Mouse (Mus musculus): Measurements from ENCODE around the gene Lingo1.

The Lingo1 gene

GRCm38 (mm10) chr9:56605443-56605806 lies 190.8 kb downstream of the Lingo1 start:
- CTCF ChIA-PET = no interaction called here

DNA sequence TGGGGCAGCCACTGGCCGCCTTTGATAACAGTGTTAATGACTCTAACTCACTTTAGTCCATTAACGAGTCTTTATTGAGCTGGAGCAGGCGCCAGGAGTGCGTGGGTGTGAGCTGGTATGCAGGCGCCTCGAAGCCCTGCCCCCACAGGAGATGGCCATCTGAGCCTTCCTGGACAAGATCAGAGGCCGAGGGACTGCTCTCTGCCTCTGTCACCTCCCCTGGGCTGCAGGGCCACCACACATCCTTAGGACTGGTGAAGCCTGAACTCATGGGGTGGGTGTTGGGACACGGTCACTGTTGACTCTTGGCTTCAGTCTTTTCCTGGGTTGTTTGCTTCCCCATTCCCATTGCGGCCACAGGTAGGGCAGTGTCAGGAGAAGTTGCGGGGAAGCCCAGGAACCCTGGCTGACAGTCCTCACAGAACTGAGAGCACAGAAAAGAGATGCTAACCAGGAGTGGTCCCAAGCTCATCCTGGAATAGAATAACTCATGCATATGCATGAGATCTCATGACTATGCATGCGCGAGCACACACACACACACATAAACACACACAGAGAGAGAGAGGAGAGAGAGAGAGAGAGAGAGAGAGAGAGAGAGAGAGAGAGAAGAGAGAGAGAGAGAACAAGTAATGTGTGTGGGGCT lies 191.3 kb downstream of the Lingo1 start:
- CTCF ChIA-PET = no interaction called here

GRCm38 (mm10) chr9:56600655-56601054 lies 195.6 kb downstream of the Lingo1 start:
- CTCF ChIA-PET = no interaction called here

DNA sequence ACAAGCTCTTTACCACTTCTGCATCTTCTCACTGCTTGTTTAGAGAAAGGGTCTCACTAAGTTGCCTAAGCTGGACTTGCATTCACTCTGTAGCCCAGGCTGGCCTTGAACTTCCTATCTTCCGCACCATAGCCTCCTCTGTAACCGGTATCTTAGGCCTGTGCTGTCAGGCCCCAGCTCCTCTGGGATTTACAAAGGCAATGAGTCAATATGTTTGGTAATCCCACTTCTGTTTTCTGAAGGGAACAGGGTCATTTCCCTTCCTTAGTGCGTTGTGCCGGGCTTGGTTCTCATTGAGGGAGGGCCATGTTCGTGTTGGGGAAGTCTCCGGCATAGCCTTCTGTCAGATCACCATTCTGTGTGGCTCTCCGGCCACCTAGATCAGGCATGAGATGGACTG lies 203.6 kb downstream of the Lingo1 start:
- CTCF ChIA-PET = no interaction called here

DNA sequence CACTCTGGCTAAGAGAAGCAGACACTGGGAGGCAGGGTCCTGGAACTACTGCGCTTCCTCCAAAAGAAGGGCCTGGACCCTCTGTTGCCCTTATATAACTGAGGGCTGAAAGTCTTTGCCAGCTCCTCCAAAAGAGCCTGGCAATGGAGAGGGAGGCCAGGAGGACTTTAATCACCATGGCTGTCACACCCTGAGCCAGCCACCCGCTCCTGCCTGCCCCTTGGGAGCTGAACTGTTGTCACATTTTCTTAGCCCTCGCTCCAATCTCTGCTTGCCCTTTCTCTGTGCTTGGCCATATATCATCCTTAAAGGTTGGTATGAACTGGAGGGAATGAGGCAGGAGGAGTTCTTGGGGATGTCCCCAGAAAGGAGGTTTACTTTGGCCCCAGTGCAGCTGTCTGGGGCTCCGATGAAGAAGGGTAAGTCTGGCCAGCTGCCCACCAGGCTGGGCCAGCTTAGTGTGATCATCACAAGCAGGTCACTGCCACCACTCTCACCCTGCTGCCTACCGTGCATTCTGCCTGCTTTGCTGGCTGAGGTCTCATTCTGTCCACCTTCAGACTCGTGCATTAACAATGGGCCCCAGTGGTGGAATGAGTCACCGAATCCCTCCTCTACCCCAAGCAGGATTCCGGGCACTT lies 204.9 kb downstream of the Lingo1 start:
- CTCF ChIA-PET = no interaction called here

DNA sequence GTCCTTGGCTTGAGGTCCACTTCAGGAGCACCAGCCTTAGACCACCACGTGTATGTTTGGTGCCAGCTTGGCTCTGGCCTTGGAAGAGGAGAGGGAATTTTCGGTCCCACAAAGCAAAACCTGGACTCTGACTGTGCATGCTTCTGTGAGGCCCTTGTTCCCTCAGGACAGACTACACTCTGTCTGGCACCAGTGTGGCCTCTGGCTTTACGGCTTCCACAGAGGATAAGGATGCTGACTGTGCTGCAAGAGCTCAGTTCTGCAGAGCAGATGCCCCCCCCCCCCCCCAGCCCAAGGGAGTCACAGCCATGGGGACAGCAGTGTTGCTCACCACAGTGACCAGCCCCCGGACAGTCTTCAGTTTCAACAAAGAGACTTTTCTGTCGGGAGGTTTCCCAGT lies 206.5 kb downstream of the Lingo1 start:
- CTCF ChIA-PET = no interaction called here

GRCm38 (mm10) chr9:56584043-56584424 lies 212.2 kb downstream of the Lingo1 start:
- CTCF ChIA-PET = no interaction called here

- CTCF ChIA-PET = no interaction called here
These were observed 212.9 kb downstream of the Lingo1 start for GRCm38 (mm10) chr9:56583139-56584042.

DNA sequence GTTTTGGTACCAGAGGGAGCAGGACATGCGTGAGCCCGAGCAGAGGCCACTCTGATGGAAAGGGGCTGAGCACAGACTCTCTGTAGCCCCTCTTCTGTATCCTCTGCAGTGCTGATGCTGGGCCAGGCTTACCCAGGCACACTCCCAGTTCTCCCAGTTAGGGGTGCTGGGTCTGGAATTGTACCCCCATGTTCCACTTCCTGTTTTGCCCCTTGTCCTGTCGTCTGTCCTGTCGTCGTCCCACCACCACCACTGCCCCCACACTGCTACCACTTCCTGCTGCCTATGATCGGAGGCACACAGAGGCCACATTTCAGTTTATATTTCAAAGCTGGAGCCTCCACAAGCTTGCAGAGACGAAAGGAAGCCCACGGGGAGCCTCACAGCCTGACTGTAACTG lies 213.6 kb downstream of the Lingo1 start:
- CTCF ChIA-PET = no interaction called here

DNA sequence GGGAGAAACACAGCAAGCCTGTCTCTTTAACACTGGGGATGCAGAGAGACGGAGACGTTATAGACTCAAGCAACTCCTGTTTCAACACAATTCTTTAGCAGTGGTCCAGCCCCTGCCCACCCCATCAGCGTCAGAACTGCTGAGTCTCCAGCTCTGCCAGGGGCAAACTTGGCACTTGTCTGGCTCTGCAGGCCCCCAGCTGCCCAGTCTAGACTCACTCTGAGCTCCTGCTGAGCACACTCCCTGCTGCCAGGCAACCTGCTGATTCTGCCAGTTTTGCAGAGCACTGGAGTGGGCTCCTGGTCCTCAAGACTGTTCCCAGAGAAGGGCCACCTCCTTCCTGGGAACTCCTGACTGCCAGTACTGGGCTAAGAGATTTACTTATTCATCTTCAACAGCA lies 214.6 kb downstream of the Lingo1 start:
- CTCF ChIA-PET = no interaction called here

- CTCF ChIA-PET = no interaction called here
These were observed 215.3 kb downstream of the Lingo1 start for GRCm38 (mm10) chr9:56581016-56581415.

- CTCF ChIA-PET = no interaction called here
These were observed 216.2 kb downstream of the Lingo1 start for GRCm38 (mm10) chr9:56580101-56580500.

DNA sequence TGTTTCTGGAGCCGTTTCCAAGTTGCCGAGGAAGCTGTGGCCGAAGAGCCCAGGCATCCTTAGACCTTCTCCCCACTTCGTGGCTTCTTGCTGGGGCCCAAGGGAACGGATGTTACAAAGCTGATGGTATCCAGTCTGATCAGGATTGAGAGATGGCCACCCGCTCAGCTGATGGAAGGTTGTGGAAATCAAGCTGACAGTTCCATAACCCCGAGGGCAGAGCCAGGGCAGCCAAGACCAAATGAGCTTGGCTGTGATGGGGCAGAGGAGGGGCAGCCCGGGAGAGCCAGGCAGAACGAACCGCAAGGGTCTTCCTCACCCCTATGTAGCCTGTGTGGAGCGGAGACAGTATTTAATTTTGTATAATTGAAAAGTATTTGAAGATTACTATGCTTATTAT lies 218.9 kb downstream of the Lingo1 start:
- CTCF ChIA-PET = no interaction called here

GRCm38 (mm10) chr9:56572534-56573479 lies 223.5 kb downstream of the Lingo1 start:
- CTCF ChIA-PET = interaction anchor here (0.6 kb wide), 1 partner anchor 15 kb away, joined by 3 read pairs; no protein-coding TSS in a partner anchor

All from spleen, embryonic (tissue).